ENCODE assay signal across 8 mouse cellular contexts in genomic region chr2:109278036-109278435, GRCm38 (mm10). TPM values are rescaled to one million over a fixed set of nuclear protein-coding genes. Genes with fewer than 3 reads are reported as not detected.
A peak's percentile ranks its signal among the peaks of the same experiment; 100 is the strongest.
DNase-seq lines count a peak whose midpoint lies in the region; ATAC-seq and TF ChIP-seq lines count a peak whose summit lies in the region.

No protein-coding gene starts in this region.

- peak overlapping the region; percentile 63 for H3K4me2 ChIP-seq in intestine, embryonic 15.5 days (replicated peaks)

- H3K4me1 ChIP-seq in cortical plate, adult 2 months (ENCODE audit: control insufficient read depth, insufficient read depth, low read length) = no peaks in the 10 kb centered on the region; the same call in 1 of the 2 replicates
- 0 out of 2 replicates have a peak, but pooled peaks cover 2% of the 10 kb centered on the region for H3K4me1 ChIP-seq in intestine, embryonic 15.5 days (replicated peaks)
- H3K4me1 ChIP-seq in limb, embryonic 10.5 days = peaks cover 19% of the 10 kb centered on the region
- H3K4me1 ChIP-seq in midbrain, embryonic 10.5 days = peaks cover 26% of the 10 kb centered on the region
- H3K4me1 ChIP-seq in small intestine, adult 2 months (ENCODE audit: control insufficient read depth, insufficient read depth, insufficient read length, low read length) = peaks cover 2% of the 10 kb centered on the region; the same call in 1 of the 2 replicates

- H3K27me3 ChIP-seq in intestine, embryonic 15.5 days (replicated peaks) = no peaks in the 10 kb centered on the region
- no peaks in the 10 kb centered on the region for H3K27me3 ChIP-seq in limb, embryonic 10.5 days (ENCODE audit: low read depth, poor library complexity, severe bottlenecking)
- H3K27me3 ChIP-seq in midbrain, embryonic 10.5 days (ENCODE audit: low read depth, poor library complexity, severe bottlenecking) = no peaks in the 10 kb centered on the region
- no peaks in the 10 kb centered on the region for H3K27me3 ChIP-seq in small intestine, adult 2 months (ENCODE audit: control insufficient read depth, insufficient read depth, low read length)

- H3K9me3 ChIP-seq in intestine, embryonic 15.5 days = no peaks in the 10 kb centered on the region
- no peaks in the 10 kb centered on the region for H3K9me3 ChIP-seq in limb, embryonic 10.5 days (replicated peaks)
- H3K9me3 ChIP-seq in midbrain, embryonic 10.5 days (replicated peaks) = no peaks in the 10 kb centered on the region

- TF ChIP-seq POLR2A in cortical plate, adult 2 months (IDR thresholded peaks at IDR 0.05; ENCODE audit: extremely low read depth, insufficient read depth, low read length) = peak; percentile 60
- TF ChIP-seq POLR2A in small intestine, adult 2 months (IDR thresholded peaks at IDR 0.05; ENCODE audit: low read depth, low read length) = peak; percentile 52

- WGBS in intestine, embryonic 15.5 days = 1% methylated on average over 16 of the region's 16 CpGs
- WGBS in limb, embryonic 10.5 days = under 1% methylated on average over 16 of the region's 16 CpGs
- under 1% methylated on average over 16 of the region's 16 CpGs for WGBS in midbrain, embryonic 10.5 days
- 2% methylated on average over 16 of the region's 16 CpGs for WGBS in small intestine, adult 2 months

- no peak for TF ChIP-seq CTCF in cortical plate, adult 2 months (IDR thresholded peaks at IDR 0.05; ENCODE audit: extremely low read depth, insufficient read depth, low read length)
- no peak for TF ChIP-seq CTCF in small intestine, adult 2 months (IDR thresholded peaks at IDR 0.05; ENCODE audit: extremely low read depth, insufficient read length, insufficient replicate concordance, low read depth, low read length)

- peak overlapping the region; percentile 59 for H3K4me3 ChIP-seq in cortical plate, adult 2 months (ENCODE audit: insufficient read depth, low read length)
- peak overlapping the region; percentile 58 for H3K4me3 ChIP-seq in intestine, embryonic 15.5 days (replicated peaks)
- peak overlapping the region; percentile 60 for H3K4me3 ChIP-seq in limb, embryonic 10.5 days
- H3K4me3 ChIP-seq in midbrain, embryonic 10.5 days = peak overlapping the region; percentile 63
- peak overlapping the region; percentile 92 for H3K4me3 ChIP-seq in small intestine, adult 2 months (ENCODE audit: low read depth, low read length)

- ATAC-seq in intestine, embryonic 15.5 days = peak; percentile 15; the same call in 1 of the 2 replicates
- ATAC-seq in monocyte, adult 5-6 weeks (replicated peaks; ENCODE audit: insufficient number of reproducible peaks, low FRiP score, low TSS enrichment, poor library complexity, severe bottlenecking) = no peak; the same call in 1 of the 2 replicates

- no peaks in the 10 kb centered on the region for H3K36me3 ChIP-seq in intestine, embryonic 15.5 days
- no peaks in the 10 kb centered on the region for H3K36me3 ChIP-seq in limb, embryonic 10.5 days
- H3K36me3 ChIP-seq in midbrain, embryonic 10.5 days = no peaks in the 10 kb centered on the region
- no peaks in the 10 kb centered on the region for H3K36me3 ChIP-seq in small intestine, adult 2 months (ENCODE audit: control insufficient read depth, insufficient read depth, low read length)

- peak overlapping the region; percentile 58 for H3K9ac ChIP-seq in intestine, embryonic 15.5 days

- H3K27ac ChIP-seq in cortical plate, adult 2 months (ENCODE audit: insufficient read depth, low read length) = no peak overlapping the region
- no peak overlapping the region for H3K27ac ChIP-seq in intestine, embryonic 15.5 days
- peak overlapping the region; percentile 90 for H3K27ac ChIP-seq in limb, embryonic 10.5 days
- H3K27ac ChIP-seq in midbrain, embryonic 10.5 days (replicated peaks) = peak overlapping the region; percentile 83
- no peak overlapping the region for H3K27ac ChIP-seq in small intestine, adult 2 months (ENCODE audit: insufficient read depth, low read depth, low read length)

- DNase-seq in adrenal gland, adult 18-20 months (ENCODE audit: low spot score in 2 of 2) = peak; percentile 41 to 48
- peak; percentile 22 for DNase-seq in gastrocnemius, postnatal 10 days
- DNase-seq in limb, embryonic 10.5 days (ENCODE audit: low spot score) = peak; percentile 66
- peak; percentile 52 for DNase-seq in midbrain, embryonic 10.5 days (ENCODE audit: low spot score)

RNA-seq across cellular contexts. Expression of gene Kif18a, which starts 2.5 kb away (rescaled TPM):
- total RNA-seq in adrenal gland, adult 18-20 months (2021) = under 1 TPM; 0.22 to 0.43 TPM
- 0.40 and 0.81 TPM in 2 replicates for polyA plus RNA-seq in cortical plate, adult 2 months (2012; rRNA removed)
- 1 to 10 TPM; 2.0 to 3.0 TPM for total RNA-seq in gastrocnemius, postnatal 10 days (2021)
- polyA plus RNA-seq in intestine, embryonic 15.5 days (2015; fragmentation: Nextera tagmentation; extraction: Ambion mirVana) = 13.9 and 17.5 TPM in 2 replicates
- polyA plus RNA-seq in limb, embryonic 10.5 days (2016; fragmentation: Nextera tagmentation; extraction: Ambion mirVana) = 25.2 and 30.2 TPM in 2 replicates
- polyA plus RNA-seq in midbrain, embryonic 10.5 days (2016; fragmentation: Nextera tagmentation; extraction: Ambion mirVana) = 39.2 and 39.3 TPM in 2 replicates
- polyA plus RNA-seq in small intestine, adult 2 months (2012; rRNA removed) = 0.09 TPM in 2 replicates
- 4.1 to 8.2 TPM (median 6.2 TPM) in 3 replicates for total RNA-seq in monocyte, adult 5-6 weeks (2017)

RNA-seq across cellular contexts. Expression of gene Mettl15, which starts 2.5 kb away (rescaled TPM):
- 1 to 10 TPM; 5.4 to 6.0 TPM for total RNA-seq in adrenal gland, adult 18-20 months (2021)
- 5.9 and 7.7 TPM in 2 replicates for polyA plus RNA-seq in cortical plate, adult 2 months (2012; rRNA removed)
- total RNA-seq in gastrocnemius, postnatal 10 days (2021) = 10 to 100 TPM in 1 of 2 experiments, 1 to 10 TPM in 1; 9.9 to 10.1 TPM
- 11.6 and 13.7 TPM in 2 replicates for polyA plus RNA-seq in intestine, embryonic 15.5 days (2015; fragmentation: Nextera tagmentation; extraction: Ambion mirVana)
- polyA plus RNA-seq in limb, embryonic 10.5 days (2016; fragmentation: Nextera tagmentation; extraction: Ambion mirVana) = 7.1 and 8.7 TPM in 2 replicates
- 11.6 and 12.0 TPM in 2 replicates for polyA plus RNA-seq in midbrain, embryonic 10.5 days (2016; fragmentation: Nextera tagmentation; extraction: Ambion mirVana)
- polyA plus RNA-seq in small intestine, adult 2 months (2012; rRNA removed) = 0.41 and 0.62 TPM in 2 replicates
- total RNA-seq in monocyte, adult 5-6 weeks (2017) = 1.2 to 4.1 TPM (median 2.0 TPM) in 3 replicates

Comparison
In these comparisons a context has a peak if more than half of its experiments do, and no peak if none do; other contexts are left out.
1. H3K27ac ChIP-seq: peak in limb, embryonic 10.5 days (single experiment) and midbrain, embryonic 10.5 days (single experiment); none in cortical plate, adult 2 months (single experiment), intestine, embryonic 15.5 days (single experiment) and small intestine, adult 2 months (single experiment).
2. Peak in every context shown above with its lines, with median percentiles within 50 percentile points of each other: DNase-seq and H3K4me3 ChIP-seq.